Mouse (Mus musculus) limb, embryonic 12.5 days (tissue): ENCODE results near the gene Gm4969. TPM values are rescaled to one million over a fixed set of nuclear protein-coding genes. Genes with fewer than 3 reads are reported as not detected.
A peak's percentile ranks its signal among the peaks of the same experiment; 100 is the strongest.

Source experiments
- ATAC-seq: fragments of 200-750 bp; cut with Nextera tagmentation; 2 replicates; pipeline ENCODE4 v1.8.0; 2017; ENCODE audit warnings: low read depth, moderate TSS enrichment; ENCODE audit not compliant: insufficient number of reproducible peaks, insufficient read depth, low FRiP score, low TSS enrichment
- H3K27ac ChIP-seq: fragments of 300-500 bp; sonication (generic); 2 replicates; pipeline ENCODE4 v1.5.1; 2016; ENCODE audit warnings: mild to moderate bottlenecking, moderate library complexity
- H3K27me3 ChIP-seq: fragments of 300-500 bp; sonication (generic); 2 replicates; pipeline ENCODE4 v1.6.1; 2016; ENCODE audit warnings: mild to moderate bottlenecking, moderate library complexity
- H3K36me3 ChIP-seq: fragments of 300-500 bp; sonication (generic); 2 replicates; pipeline ENCODE4 v1.6.1; 2016; ENCODE audit warnings: mild to moderate bottlenecking, moderate library complexity
- H3K4me1 ChIP-seq: fragments of 300-500 bp; sonication (generic); replicated peaks from 2 replicates; pipeline ENCODE4 v1.6.1; 2016
- H3K4me2 ChIP-seq: fragments of 300-500 bp; sonication (generic); 2 replicates; pipeline ENCODE4 v1.6.1; 2016; ENCODE audit warnings: mild to moderate bottlenecking, moderate library complexity
- H3K4me3 ChIP-seq: fragments of 300-500 bp; sonication (generic); replicated peaks from 2 replicates; pipeline ENCODE4 v1.5.1; 2016; ENCODE audit warnings: mild to moderate bottlenecking
- H3K9ac ChIP-seq: fragments of 300-500 bp; sonication (generic); replicated peaks from 2 replicates; pipeline ENCODE4 v1.6.1; 2016; ENCODE audit warnings: mild to moderate bottlenecking, moderate library complexity
- H3K9me3 ChIP-seq: fragments of 300-500 bp; sonication (generic); 2 replicates; pipeline ENCODE4 v1.6.1; 2016; ENCODE audit warnings: mild to moderate bottlenecking, moderate library complexity
- WGBS: fragments of 180-500 bp; shearing (Covaris S2); methylation state at CpG from one replicate; pipeline ENCODE4 v1.1.7; 2016; 5-methylcytosine and 5-hydroxymethylcytosine counted together
- polyA plus RNA-seq: library from polyadenylated mRNA; unstranded; fragments of >200 nt; fragmentation: Nextera tagmentation; extraction: Ambion mirVana; gene quantifications from 2 replicates; pipeline ENCODE4 v1.2.1, GENCODE M21; 2016

Gm4969 gene
- polyA plus RNA-seq, 1 experiment from 2014 or later: 3.3 TPM

- no peak overlapping the region for H3K4me3 ChIP-seq
- H3K4me2 ChIP-seq: no peak overlapping the region
- no peaks in the 10 kb centered on the region for H3K9me3 ChIP-seq
- H3K9ac ChIP-seq: no peak overlapping the region
- H3K4me1 ChIP-seq: no peaks in the 10 kb centered on the region
- ATAC-seq: no peak
- 67% methylated on average over 3 of the region's 3 CpGs for WGBS
- H3K27ac ChIP-seq: no peak overlapping the region; the same call in 1 of the 2 replicates
- no peaks in the 10 kb centered on the region for H3K36me3 ChIP-seq
- H3K27me3 ChIP-seq: no peaks in the 10 kb centered on the region
Observed at GRCm38 (mm10) chr7:19107436-19107835, 10.7 kb downstream of the Gm4969 start.

GRCm38 (mm10) chr7:19104486-19104885 lies 13.7 kb downstream of the Gm4969 start:
- H3K4me2 ChIP-seq: no peak overlapping the region
- no peak overlapping the region for H3K27ac ChIP-seq
- no peaks in the 10 kb centered on the region for H3K36me3 ChIP-seq
- ATAC-seq: no peak
- 80% methylated on average over 2 of the region's 2 CpGs for WGBS
- H3K9ac ChIP-seq: no peak overlapping the region; the same call in 1 of the 2 replicates
- H3K4me3 ChIP-seq: no peak overlapping the region
- no peaks in the 10 kb centered on the region for H3K4me1 ChIP-seq
- no peaks in the 10 kb centered on the region for H3K9me3 ChIP-seq
- H3K27me3 ChIP-seq: no peaks in the 10 kb centered on the region

GRCm38 (mm10) chr7:19103741-19104140 lies 14.4 kb downstream of the Gm4969 start:
- Histone ChIP-seq H3K27me3 (no peaks in the 10 kb centered on the region), H3K27ac (no peak overlapping the region), H3K4me2 (no peak overlapping the region), H3K4me1 (no peaks in the 10 kb centered on the region), H3K4me3 (no peak overlapping the region), H3K9ac (no peak overlapping the region), H3K9me3 (no peaks in the 10 kb centered on the region), H3K36me3 (no peaks in the 10 kb centered on the region)
- ATAC-seq: no peak

DNA sequence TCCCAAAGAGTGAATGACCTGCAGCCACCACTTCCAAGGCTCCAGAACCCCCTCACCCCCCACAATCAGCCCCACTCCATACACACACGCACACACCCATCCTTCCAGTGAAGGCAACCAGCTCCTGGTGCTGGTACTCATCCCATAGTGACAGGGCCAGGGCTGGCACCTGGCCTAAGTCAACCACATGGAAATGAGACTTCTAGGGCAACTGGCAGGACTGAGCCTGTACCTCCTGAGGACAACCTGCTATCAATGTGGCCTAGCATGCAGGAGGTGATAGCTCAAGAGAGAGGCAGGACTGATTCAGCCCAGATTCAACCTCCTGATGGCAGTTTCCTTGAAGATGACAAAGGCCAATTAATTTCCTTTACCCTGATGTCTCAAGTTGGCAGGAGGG lies 17.9 kb downstream of the Gm4969 start:
- Histone ChIP-seq H3K27ac (no peak overlapping the region), H3K27me3 (no peaks in the 10 kb centered on the region), H3K9me3 (no peaks in the 10 kb centered on the region), H3K4me2 (no peak overlapping the region), H3K36me3 (peaks cover 15% of the 10 kb centered on the region), H3K4me3 (no peak overlapping the region), H3K9ac (no peak overlapping the region), H3K4me1 (peaks cover 23% of the 10 kb centered on the region)
- WGBS: 92% methylated on average over 1 of the region's 1 CpGs
- ATAC-seq: no peak

GRCm38 (mm10) chr7:19098811-19099210 lies 19.4 kb downstream of the Gm4969 start:
- 66% methylated on average over 7 of the region's 7 CpGs for WGBS
- H3K27me3 ChIP-seq: no peaks in the 10 kb centered on the region
- ATAC-seq: no peak
- H3K36me3 ChIP-seq: peaks cover 15% of the 10 kb centered on the region
- no peak overlapping the region for H3K4me3 ChIP-seq
- no peak overlapping the region for H3K27ac ChIP-seq
- H3K4me1 ChIP-seq: peaks cover 23% of the 10 kb centered on the region
- no peak overlapping the region for H3K4me2 ChIP-seq
- no peaks in the 10 kb centered on the region for H3K9me3 ChIP-seq
- H3K9ac ChIP-seq: no peak overlapping the region

DNA sequence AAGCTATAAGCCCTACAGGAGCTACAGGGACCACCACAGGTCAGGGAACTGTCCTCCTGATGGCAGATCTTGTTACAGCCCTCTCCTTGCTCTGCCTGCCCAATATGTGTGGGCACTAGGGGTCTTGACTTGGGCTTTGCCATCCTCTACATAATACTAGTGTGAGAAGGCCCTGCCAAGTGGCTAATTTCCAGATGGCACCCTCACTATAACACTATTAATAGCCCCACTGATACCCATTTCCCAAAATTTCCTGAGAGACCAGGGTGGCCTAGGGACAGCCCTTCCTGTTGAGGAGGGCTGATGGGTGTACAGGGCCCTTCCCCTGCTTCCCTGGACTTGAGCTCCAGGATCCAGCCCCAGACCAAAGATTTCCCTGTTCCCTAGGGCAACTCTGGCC lies 20.3 kb downstream of the Gm4969 start:
- ATAC-seq: no peak
- Histone ChIP-seq H3K9me3 (no peaks in the 10 kb centered on the region), H3K36me3 (peaks cover 15% of the 10 kb centered on the region), H3K4me1 (peaks cover 29% of the 10 kb centered on the region), H3K4me2 (0 out of 2 replicates have a peak overlapping the region, but pooled peaks have one; percentile 92), H3K27ac (no peak overlapping the region), H3K27me3 (no peaks in the 10 kb centered on the region), H3K4me3 (no peak overlapping the region), H3K9ac (no peak overlapping the region)

- ATAC-seq: no peak
- peak overlapping the region; percentile 92; the same call in 1 of the 2 replicates for H3K4me2 ChIP-seq
- no peak overlapping the region for H3K27ac ChIP-seq
- H3K36me3 ChIP-seq: peaks cover 15% of the 10 kb centered on the region
- H3K4me3 ChIP-seq: peak overlapping the region; percentile 85; the same call in 1 of the 2 replicates
- H3K4me1 ChIP-seq: peaks cover 36% of the 10 kb centered on the region
- H3K27me3 ChIP-seq: no peaks in the 10 kb centered on the region
- 53% methylated on average over 2 of the region's 2 CpGs for WGBS
- peak overlapping the region; percentile 94; the same call in 1 of the 2 replicates for H3K9ac ChIP-seq
- no peaks in the 10 kb centered on the region for H3K9me3 ChIP-seq
Observed at GRCm38 (mm10) chr7:19097217-19097616, 21.0 kb downstream of the Gm4969 start.

GRCm38 (mm10) chr7:19096421-19096976 lies 21.7 kb downstream of the Gm4969 start:
- peak overlapping the region; percentile 92 for H3K4me2 ChIP-seq
- H3K27ac ChIP-seq: peak overlapping the region; percentile 98
- peaks cover 7% of the 10 kb centered on the region; the same call in 1 of the 2 replicates for H3K27me3 ChIP-seq
- H3K4me3 ChIP-seq: peak overlapping the region; percentile 85
- peak overlapping the region; percentile 94 for H3K9ac ChIP-seq
- peaks cover 15% of the 10 kb centered on the region for H3K36me3 ChIP-seq
- no peak for ATAC-seq
- 55% methylated on average over 5 of the region's 5 CpGs for WGBS
- peaks cover 43% of the 10 kb centered on the region for H3K4me1 ChIP-seq
- H3K9me3 ChIP-seq: no peaks in the 10 kb centered on the region

DNA sequence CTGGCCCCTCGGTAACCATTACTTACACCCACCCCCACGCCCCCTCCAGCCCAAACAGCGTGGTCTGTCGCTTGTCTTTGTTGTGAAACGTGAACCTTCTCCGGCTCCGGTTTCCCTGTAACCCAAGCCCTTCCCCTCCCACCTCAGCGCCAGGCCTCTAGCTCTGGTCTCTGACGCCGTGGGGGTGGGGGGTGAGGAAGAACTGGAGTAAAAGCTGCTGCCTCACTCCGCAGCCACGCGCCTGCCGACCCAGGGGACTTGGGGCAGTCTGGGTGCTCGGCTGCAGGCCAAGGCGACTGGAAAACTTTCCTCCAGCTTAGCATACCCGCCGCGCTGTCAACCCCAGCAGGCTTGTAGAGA lies 22.4 kb downstream of the Gm4969 start:
- H3K4me1 ChIP-seq: peaks cover 46% of the 10 kb centered on the region
- no peaks in the 10 kb centered on the region for H3K9me3 ChIP-seq
- peaks cover 20% of the 10 kb centered on the region for H3K36me3 ChIP-seq
- peaks cover 15% of the 10 kb centered on the region for H3K27me3 ChIP-seq
- under 1% methylated on average over 19 of the region's 19 CpGs for WGBS
- peak overlapping the region; percentile 98 for H3K27ac ChIP-seq
- ATAC-seq: peak; percentile 18
- peak overlapping the region; percentile 94 for H3K9ac ChIP-seq
- H3K4me2 ChIP-seq: peak overlapping the region; percentile 92
- peak overlapping the region; percentile 85 for H3K4me3 ChIP-seq

DNA sequence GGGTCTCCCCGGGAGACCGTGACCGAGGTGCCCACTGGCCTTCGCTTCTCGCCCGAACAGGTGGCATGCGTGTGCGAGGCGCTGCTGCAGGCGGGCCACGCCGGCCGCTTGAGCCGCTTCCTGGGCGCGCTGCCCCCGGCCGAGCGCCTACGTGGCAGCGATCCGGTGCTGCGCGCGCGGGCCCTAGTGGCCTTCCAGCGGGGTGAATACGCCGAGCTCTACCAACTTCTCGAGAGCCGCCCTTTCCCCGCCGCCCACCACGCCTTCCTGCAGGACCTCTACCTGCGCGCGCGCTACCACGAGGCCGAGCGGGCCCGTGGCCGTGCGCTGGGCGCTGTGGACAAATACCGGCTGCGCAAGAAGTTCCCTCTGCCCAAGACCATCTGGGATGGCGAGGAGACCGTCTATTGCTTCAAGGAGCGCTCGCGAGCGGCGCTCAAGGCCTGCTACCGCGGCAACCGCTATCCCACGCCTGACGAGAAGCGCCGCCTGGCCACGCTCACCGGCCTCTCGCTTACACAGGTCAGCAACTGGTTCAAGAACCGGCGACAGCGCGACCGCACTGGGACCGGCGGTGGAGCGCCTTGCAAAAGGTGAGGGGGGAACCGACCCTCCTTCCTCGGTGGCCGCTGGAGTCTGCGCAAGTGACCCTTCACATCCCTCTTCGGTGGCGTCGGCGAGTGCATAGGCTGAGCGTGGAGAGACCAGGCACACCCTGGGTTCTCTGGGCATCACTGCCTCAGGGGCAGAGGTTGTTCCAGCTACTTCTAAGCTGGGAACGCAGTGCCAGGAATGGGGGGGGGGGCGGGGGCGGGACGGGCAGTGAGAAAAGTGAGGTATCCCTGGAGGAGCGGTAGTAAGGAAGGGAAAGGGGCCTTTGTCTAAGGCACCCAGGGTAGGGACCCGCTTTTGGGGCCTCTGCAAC lies 23.1 kb downstream of the Gm4969 start:
- WGBS: under 1% methylated on average over 77 of the region's 87 CpGs
- Histone ChIP-seq H3K27ac (peak overlapping the region; percentile 98), H3K4me3 (peak overlapping the region; percentile 85), H3K36me3 (peaks cover 26% of the 10 kb centered on the region), H3K27me3 (peaks cover 18% of the 10 kb centered on the region), H3K4me1 (peaks cover 46% of the 10 kb centered on the region), H3K9me3 (no peaks in the 10 kb centered on the region), H3K4me2 (peak overlapping the region; percentile 92), H3K9ac (peak overlapping the region; percentile 94)
- no peak for ATAC-seq

DNA sequence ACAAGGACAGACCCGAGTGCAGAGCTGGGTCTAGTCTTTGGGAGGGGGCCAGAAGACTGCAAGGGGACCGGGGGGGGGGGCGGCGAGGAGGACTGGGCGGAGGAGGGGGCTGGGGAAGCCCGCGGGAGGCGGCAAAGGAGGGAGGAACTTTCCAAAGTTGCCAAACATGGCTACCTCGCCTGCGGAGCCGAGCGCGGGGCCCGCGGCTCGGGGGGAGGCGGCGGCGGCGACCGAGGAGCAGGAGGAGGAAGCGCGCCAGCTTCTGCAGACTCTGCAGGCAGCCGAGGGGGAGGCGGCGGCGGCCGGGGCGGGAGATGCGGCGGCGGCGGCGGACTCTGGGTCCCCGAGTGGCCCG lies 23.7 kb downstream of the Gm4969 start, which contains the start of gene Six5:
Gene Six5 (plus strand): TSS at position 124 of the 355 bp plus-strand sequence.
- Histone ChIP-seq H3K9me3 (no peaks in the 10 kb centered on the region), H3K4me3 (peak within 1 kb of the TSS; percentile 85), H3K4me1 (peaks cover 46% of the 10 kb centered on the region), H3K9ac (peak within 1 kb of the TSS; percentile 94), H3K27ac (peak within 1 kb of the TSS; percentile 98), H3K4me2 (peak within 1 kb of the TSS; percentile 92), H3K36me3 (peaks cover 33% of the 10 kb centered on the region), H3K27me3 (peaks cover 18% of the 10 kb centered on the region)
- WGBS: 3% methylated on average over 27 of the region's 36 CpGs
- no peak for ATAC-seq
